Mouse (Mus musculus) stomach, embryonic 14.5 days (tissue): ENCODE measurements around the gene Olfr74. TPM values are rescaled to one million over a fixed set of nuclear protein-coding genes. Genes with fewer than 3 reads are reported as not detected.
"Not testable (repeated sequence)": the region's sequence is repeated elsewhere in the genome, so short reads cannot be mapped to it uniquely, and the experiment has no call there.

Source experiments
- ATAC-seq: fragments of 200-750 bp; cut with Nextera tagmentation; 2 replicates; pipeline ENCODE4 v1.8.0; 2017; ENCODE audit warnings: low read depth, moderate TSS enrichment; ENCODE audit not compliant: insufficient number of reproducible peaks, insufficient read depth, low FRiP score
- H3K27ac ChIP-seq: fragments of 300-500 bp; sonication (generic); 2 replicates; pipeline ENCODE4 v1.5.1; 2014; ENCODE audit warnings: mild to moderate bottlenecking, low read length, moderate library complexity, mixed read lengths
- H3K27me3 ChIP-seq: fragments of 300-500 bp; sonication (generic); 2 replicates; pipeline ENCODE4 v1.6.1; 2014; ENCODE audit warnings: low read length, control low read depth, mixed read lengths; ENCODE audit not compliant: control insufficient read depth, insufficient read depth
- H3K36me3 ChIP-seq: fragments of 300-500 bp; sonication (generic); 2 replicates; pipeline ENCODE4 v1.6.1; 2014; ENCODE audit warnings: mild to moderate bottlenecking, control low read depth, low read length, moderate library complexity, mixed read lengths; ENCODE audit not compliant: control insufficient read depth, insufficient read depth
- H3K4me1 ChIP-seq: fragments of 300-500 bp; sonication (generic); 2 replicates; pipeline ENCODE4 v1.6.1; 2014; ENCODE audit warnings: low read length, control low read depth, mixed read lengths; ENCODE audit not compliant: control insufficient read depth, insufficient read depth
- H3K4me2 ChIP-seq: fragments of 300-500 bp; sonication (generic); replicated peaks from 2 replicates; pipeline ENCODE4 v1.6.1; 2014; ENCODE audit warnings: low read depth, low read length, control low read depth
- H3K4me3 ChIP-seq: fragments of 300-500 bp; sonication (generic); 2 replicates; pipeline ENCODE4 v1.5.1; 2014; ENCODE audit warnings: low read depth, low read length, control low read depth
- H3K9ac ChIP-seq: fragments of 300-500 bp; sonication (generic); replicated peaks from 2 replicates; pipeline ENCODE4 v1.6.1; 2014; ENCODE audit warnings: low read depth, mild to moderate bottlenecking, control low read depth, low read length, moderate library complexity, mixed read lengths
- H3K9me3 ChIP-seq: fragments of 300-500 bp; sonication (generic); 2 replicates; pipeline ENCODE4 v1.6.1; 2016; ENCODE audit warnings: low read depth, low read length, control low read depth; ENCODE audit not compliant: control insufficient read depth
- WGBS: fragments of 180-500 bp; shearing (Covaris S2); extraction: QIAGEN DNeasy Blood & Tissue Kit; methylation state at CpG from one replicate; pipeline ENCODE4 v1.1.7; 2014; 5-methylcytosine and 5-hydroxymethylcytosine counted together
- polyA plus RNA-seq: library from polyadenylated mRNA; unstranded; fragments of >200 nt; fragmentation: Nextera tagmentation; extraction: Ambion mirVana; gene quantifications from 2 replicates; pipeline ENCODE4 v1.2.1, GENCODE M21; 2014

Olfr74 gene
- not detected in 2 replicates for polyA plus RNA-seq

- H3K9me3 ChIP-seq: no peaks in the 10 kb centered on the region
- no peak within 1 kb of the TSS for H3K4me3 ChIP-seq
- no peak within 1 kb of the TSS for H3K9ac ChIP-seq
- ATAC-seq: no peak
- WGBS: 71% methylated on average over 3 of the region's 3 CpGs
- no peak within 1 kb of the TSS for H3K4me2 ChIP-seq
- no peaks in the 10 kb centered on the region for H3K36me3 ChIP-seq
- no peaks in the 10 kb centered on the region for H3K27me3 ChIP-seq
- no peak within 1 kb of the TSS for H3K27ac ChIP-seq
- no peaks in the 10 kb centered on the region for H3K4me1 ChIP-seq
These were observed at the start of gene Olfr74 for GRCm38 (mm10) chr2:87974563-87974962. Olfr74 (minus strand) TSS chr2:87974663.

DNA sequence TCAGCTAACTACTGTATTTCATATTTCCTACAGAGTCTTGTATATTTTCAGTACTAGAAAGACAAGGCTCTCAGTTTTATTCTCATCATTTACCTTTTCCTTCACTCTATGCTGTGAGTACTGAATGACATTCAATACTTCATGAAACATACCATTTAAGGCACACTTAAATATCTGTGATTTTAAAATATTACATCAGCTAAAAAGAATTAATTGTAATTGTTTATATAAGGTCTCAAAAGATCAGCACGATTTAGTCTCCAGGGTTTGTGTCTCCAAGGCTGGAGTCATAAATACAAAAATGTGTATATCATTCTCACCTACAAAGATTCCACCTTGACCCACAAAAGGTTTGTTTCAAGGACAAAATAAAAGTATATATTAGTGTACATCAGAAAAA lies 48.0 kb upstream of the Olfr74 start, which contains the start of gene Olfr1161:
Gene Olfr1161, plus strand, starts transcription at position 301 of the 400 bp plus-strand sequence.
- H3K27ac ChIP-seq, ATAC-seq, H3K4me3 ChIP-seq, H3K9me3 ChIP-seq, H3K9ac ChIP-seq, H3K36me3 ChIP-seq, H3K4me2 ChIP-seq, H3K4me1 ChIP-seq, H3K27me3 ChIP-seq: not testable (repeated sequence)
- 65% methylated on average over 1 of the region's 1 CpGs for WGBS

DNA sequence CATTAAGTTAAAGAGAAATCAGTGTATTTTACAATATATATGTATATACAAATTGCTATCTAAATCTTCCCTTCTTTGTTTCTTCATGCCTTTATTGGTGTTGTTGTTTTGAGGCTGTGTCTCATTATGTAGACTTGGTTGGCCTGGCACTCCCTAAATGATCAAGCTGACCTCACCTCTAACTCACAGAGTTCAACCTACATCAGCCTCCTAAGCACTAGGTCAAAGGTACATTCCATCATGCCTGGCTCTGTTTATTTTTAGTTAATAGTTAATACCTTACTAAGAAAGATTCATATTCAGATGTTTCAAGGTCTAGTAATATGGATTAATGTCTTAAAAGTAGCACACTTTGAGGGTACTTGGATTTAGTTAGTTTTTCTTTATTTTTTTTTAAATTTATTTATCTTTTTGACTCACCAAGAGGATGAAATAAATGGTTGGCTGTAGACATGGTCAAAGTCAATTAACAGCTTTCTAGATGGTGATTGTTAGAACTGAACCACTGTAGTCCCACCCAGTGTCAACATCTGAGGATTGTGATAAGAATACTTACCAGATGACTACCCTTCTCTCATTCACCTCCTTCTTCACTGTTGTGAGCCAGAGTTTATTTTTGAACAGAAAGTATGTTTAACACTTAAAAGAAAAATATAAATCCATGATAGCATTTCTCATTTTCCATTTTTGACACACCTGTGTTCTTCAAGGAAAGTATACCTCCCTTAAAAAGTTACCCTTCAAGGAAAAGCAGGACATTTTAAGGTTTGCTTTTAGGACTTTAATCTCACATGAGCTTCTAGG lies 33.3 kb upstream of the Olfr74 start, which contains the start of gene Olfr1160:
Gene Olfr1160, minus strand, starts transcription at position 754 of the 804 bp plus-strand sequence.
- no peak within 1 kb of the TSS for H3K4me3 ChIP-seq

GRCm38 (mm10) chr2:87989813-87990212 lies 15.3 kb upstream of the Olfr74 start, which contains the start of gene Olfr1158:
Olfr1158 (plus strand) TSS chr2:87990113.
- no peaks in the 10 kb centered on the region for H3K27me3 ChIP-seq
- H3K4me2 ChIP-seq: no peak within 1 kb of the TSS
- no peaks in the 10 kb centered on the region for H3K4me1 ChIP-seq
- H3K27ac ChIP-seq: no peak within 1 kb of the TSS
- no peak within 1 kb of the TSS for H3K4me3 ChIP-seq
- H3K9me3 ChIP-seq: no peaks in the 10 kb centered on the region
- no peak within 1 kb of the TSS for H3K9ac ChIP-seq
- H3K36me3 ChIP-seq: no peaks in the 10 kb centered on the region
- ATAC-seq: no peak

More for the DNA sequence above, 33.3 kb upstream of the Olfr74 start, which contains the start of gene Olfr1160:
- ATAC-seq: peak; percentile 84
- no peak within 1 kb of the TSS for H3K9ac ChIP-seq
- no peak within 1 kb of the TSS for H3K4me2 ChIP-seq
- no peaks in the 10 kb centered on the region for H3K27me3 ChIP-seq
- no peaks in the 10 kb centered on the region for H3K36me3 ChIP-seq
- H3K4me1 ChIP-seq: no peaks in the 10 kb centered on the region
- H3K9me3 ChIP-seq: no peaks in the 10 kb centered on the region
- no peak within 1 kb of the TSS for H3K27ac ChIP-seq

GRCm38 (mm10) chr2:87968199-87968598 lies 6.3 kb downstream of the Olfr74 start, which contains the start of gene Olfr1157:
Olfr1157 (minus strand) TSS chr2:87968299.
- no peak within 1 kb of the TSS for H3K4me2 ChIP-seq
- H3K27me3 ChIP-seq: no peaks in the 10 kb centered on the region
- H3K4me1 ChIP-seq: no peaks in the 10 kb centered on the region
- H3K27ac ChIP-seq: no peak within 1 kb of the TSS
- 95% methylated on average over 4 of the region's 4 CpGs for WGBS
- H3K9me3 ChIP-seq: no peaks in the 10 kb centered on the region
- no peak within 1 kb of the TSS for H3K4me3 ChIP-seq
- no peaks in the 10 kb centered on the region for H3K36me3 ChIP-seq
- H3K9ac ChIP-seq: no peak within 1 kb of the TSS
- ATAC-seq: no peak

GRCm38 (mm10) chr2:87953000-87953399 lies 21.5 kb downstream of the Olfr74 start, which contains the start of gene Olfr1156:
Olfr1156 (minus strand) TSS chr2:87953100.
- H3K36me3 ChIP-seq: no peaks in the 10 kb centered on the region
- H3K27ac ChIP-seq: no peak within 1 kb of the TSS
- no peak within 1 kb of the TSS for H3K9ac ChIP-seq
- no peak within 1 kb of the TSS for H3K4me3 ChIP-seq
- no peaks in the 10 kb centered on the region for H3K9me3 ChIP-seq
- no peak within 1 kb of the TSS for H3K4me2 ChIP-seq
- no peaks in the 10 kb centered on the region for H3K4me1 ChIP-seq
- no peak for ATAC-seq
- no peaks in the 10 kb centered on the region for H3K27me3 ChIP-seq

DNA sequence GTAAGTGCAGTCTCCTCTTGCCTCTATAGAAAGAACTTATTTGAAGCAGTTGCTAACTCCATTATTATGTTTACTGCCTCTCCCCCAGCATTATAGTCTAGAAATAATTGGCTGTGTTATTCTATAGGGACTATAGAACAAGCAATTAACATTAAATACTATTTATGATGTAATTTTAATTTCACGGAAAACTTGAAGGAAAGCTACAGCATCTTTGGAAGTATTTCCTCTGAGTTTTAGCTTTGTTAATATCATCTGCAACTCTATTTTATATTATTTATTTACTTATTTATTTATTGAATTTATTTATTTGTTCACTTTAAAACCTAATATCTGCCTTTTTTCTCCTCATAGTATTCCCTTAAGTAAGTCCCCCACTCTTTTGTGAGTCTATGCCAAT lies 29.4 kb downstream of the Olfr74 start, which contains the start of gene Olfr1155:
Gene Olfr1155, minus strand, starts transcription at position 101 of the 400 bp plus-strand sequence.
- no peaks in the 10 kb centered on the region for H3K4me1 ChIP-seq
- no peak within 1 kb of the TSS for H3K4me2 ChIP-seq
- no peaks in the 10 kb centered on the region for H3K9me3 ChIP-seq
- WGBS: 98% methylated on average over 1 of the region's 1 CpGs
- H3K4me3 ChIP-seq: no peak within 1 kb of the TSS
- H3K27ac ChIP-seq: no peak within 1 kb of the TSS
- no peak within 1 kb of the TSS for H3K9ac ChIP-seq
- no peak for ATAC-seq
- H3K36me3 ChIP-seq: no peaks in the 10 kb centered on the region
- no peaks in the 10 kb centered on the region for H3K27me3 ChIP-seq
